Mouse (Mus musculus) duodenum, adult 2 months (tissue): ENCODE results near the gene Ttc24. TPM values are rescaled to one million over a fixed set of nuclear protein-coding genes. Genes with fewer than 3 reads are reported as not detected.

ENCODE experiments used
- polyA plus RNA-seq: library from polyadenylated mRNA; depleted of rRNA; stranded (reverse); fragments of >200 nt; gene quantifications from 2 replicates; pipeline ENCODE4 v1.2.3, GENCODE M21; 2012; ENCODE audit warnings: low replicate concordance; rRNA removed

Gene Ttc24
- polyA plus RNA-seq: not detected in 2 replicates

DNA sequence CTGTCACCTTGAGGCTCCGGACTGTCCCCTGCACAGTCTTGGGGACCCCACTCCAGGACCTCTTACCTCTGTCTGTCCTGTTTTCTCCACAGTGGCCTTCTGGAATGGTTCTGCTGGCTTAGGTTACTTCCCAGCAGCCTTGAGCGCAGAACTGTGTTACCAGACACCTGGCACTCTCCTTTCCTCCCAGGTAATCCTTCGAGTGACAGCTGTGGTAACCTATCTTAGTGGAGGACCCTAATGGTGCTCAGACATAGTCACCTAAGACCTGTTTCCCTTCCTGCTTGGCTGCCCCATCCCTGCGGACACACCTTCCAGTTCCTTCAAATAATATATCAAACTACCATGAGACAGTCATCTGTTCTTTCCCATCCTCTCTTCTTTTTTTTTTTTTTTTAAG is at the start of gene Ttc24:
TSS of gene Ttc24 (minus strand) at position 101 of the 400 bp plus-strand sequence.

DNA sequence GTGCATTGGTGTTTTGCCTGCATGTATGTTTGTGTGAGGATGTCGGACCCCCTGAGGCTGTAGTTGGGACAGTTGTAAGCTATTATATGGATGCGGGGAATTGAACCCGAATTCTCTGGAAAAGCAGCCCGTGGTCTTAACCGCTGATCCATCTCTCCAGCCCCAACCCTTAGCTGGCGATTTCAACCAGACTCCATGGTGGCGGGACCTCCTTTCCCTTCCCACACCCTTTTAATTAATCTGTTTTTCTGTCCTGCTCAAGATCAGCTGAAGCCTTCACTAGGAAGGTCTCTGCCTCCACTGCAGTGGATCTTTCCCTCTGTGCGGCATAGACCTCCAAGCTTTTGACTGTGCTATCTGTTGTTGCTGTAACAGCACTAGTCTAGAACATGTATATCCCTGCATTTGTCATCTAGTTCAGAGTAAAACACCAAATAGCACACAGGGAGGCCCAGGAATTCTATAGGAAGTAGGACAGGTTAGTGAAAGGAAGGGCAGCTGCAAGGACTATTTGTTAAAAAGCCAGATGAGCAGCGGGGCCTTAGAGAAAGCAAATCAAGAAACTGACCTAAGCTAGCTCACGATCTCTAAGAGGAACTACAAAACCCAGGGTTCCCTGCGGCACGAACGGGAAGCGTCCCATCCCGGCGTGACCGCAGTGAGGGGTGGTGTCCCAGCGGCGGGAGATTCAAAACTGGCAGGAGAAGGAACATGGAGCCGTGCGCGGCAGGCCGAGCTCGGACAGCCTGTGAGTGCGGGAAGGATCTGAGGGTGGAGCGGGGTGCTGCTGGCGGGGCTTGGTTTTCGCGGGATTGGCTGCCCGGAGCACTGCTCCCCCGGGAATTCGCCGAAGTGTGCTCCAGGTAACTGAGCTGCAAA is 3.5 kb upstream of the Ttc24 start, which contains the start of gene Iqgap3:
TSS of gene Iqgap3 (plus strand) at position 627 of the 879 bp plus-strand sequence.

DNA sequence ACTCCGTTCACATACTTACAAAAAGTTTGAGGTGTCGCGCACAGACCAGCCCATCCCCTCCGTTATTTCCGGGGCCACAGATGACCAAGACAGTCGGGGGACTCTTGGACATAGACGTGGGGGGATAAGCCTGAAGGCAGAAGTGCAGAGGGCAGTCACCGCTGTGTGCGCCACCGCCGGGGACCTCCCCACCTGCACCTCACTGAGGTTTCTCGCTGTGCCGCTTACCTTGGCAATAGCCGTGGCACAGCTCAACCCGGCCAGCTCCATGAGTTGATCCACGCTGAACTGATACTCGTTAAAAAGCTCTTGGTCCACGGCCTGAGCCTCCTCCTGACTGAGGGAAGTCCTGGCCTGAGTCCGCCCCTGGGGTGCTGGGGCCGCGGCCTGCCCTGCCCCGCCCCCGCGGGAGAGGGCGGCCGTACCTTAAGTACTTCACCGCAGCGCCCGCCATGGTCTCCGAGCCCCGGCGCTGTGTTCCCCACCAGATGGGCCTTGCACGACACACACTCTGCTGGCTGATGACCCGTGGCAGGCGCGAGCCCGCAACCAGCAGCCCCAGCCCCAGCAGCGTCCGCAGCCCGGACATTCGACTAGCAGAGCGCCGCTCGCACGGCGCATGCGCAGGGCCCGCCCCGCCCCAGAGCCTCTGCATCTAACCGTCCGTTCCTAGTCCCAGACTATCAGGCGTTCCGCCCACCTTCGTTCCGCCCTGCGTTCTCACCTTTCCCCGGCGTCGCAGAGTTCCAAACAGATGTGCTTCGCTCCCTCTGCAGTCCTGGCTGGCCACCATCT is 20.0 kb downstream of the Ttc24 start, which contains the start of gene Naxe:
TSS of gene Naxe (minus strand) at position 594 of the 795 bp plus-strand sequence.

DNA sequence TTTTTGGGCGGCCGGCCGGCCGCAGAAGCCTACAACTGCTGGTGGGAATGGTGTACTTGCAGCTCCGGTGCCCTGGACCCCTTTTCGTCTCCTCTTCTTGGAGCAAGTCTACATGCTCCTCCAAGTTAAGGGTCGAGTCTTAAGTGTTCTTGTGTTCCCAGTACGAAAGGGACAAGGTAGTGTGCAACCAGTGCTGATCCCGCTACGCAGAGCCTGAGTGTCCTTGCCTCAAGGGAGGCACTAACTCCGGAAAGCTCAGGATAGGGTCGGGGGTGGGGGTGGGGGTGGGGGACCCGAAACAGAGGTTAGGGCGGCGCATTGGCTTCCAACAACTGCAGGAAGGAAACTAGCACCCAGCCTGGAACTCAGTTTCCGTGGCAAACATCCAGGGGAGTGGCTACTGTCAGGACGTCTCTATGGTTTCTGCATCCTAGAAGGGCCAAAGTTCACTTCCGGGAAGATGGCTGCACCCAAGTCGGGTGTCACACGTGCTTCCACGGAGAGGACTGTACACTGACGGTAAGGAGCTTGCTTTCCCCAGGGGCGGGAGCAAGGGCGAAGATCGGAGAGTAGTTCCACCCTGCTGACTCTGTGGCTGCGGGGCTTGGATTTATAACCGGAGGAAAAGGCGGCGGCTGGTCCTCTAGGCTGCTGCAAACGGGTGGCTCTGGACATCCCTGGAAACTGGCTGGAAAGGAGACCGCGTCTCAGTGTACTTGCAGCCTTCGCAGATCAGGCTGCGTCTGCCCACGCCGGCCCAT is 35.3 kb downstream of the Ttc24 start, which contains the start of gene Gpatch4:
TSS of gene Gpatch4 (plus strand) at position 448 of the 761 bp plus-strand sequence.

DNA sequence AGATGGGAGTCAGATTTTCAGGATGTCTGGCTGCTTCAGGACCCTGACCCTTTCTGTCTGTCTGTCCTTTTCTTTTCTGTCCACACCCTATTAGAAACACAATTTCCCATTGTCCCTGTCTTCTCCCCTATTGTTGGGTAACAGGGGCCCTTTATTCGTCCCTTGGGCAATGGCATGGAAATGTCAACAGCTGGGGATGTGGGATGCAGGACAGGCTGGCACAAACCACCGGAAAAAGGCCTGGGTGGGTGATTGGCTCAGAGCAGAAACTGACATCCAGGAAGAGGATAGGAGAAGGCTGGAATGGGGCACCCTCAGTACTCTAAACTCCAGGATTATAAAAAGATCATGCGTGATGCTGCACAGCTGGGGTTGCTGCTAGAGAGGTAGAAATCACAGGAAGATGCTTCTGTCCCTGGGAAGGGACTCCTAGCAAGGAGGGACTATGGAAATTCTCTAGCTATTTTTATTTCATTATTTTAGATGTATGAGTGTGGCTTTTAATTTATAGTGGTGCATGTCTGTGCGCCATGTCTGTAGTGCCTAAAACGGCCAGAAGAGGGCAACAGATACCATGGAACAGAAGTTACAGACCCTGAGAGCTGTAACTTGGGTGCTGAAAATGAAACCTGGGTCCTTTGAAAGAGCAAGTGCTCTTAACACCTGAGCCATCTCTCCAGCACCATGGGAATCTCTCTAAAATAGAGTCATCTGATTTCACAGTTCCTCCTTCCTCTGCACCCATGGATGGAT is 50.5 kb downstream of the Ttc24 start, which contains the start of gene Hapln2:
TSS of gene Hapln2 (minus strand) at position 150 of the 753 bp plus-strand sequence.

Other genes with a start within 250 kb of the Ttc24 start
- 1.4 and 3.9 TPM in 2 replicates for gene Sh2d2a, start 231.5 kb downstream of the Ttc24 start, polyA plus RNA-seq
- gene Prcc, start 192.7 kb downstream of the Ttc24 start, polyA plus RNA-seq: 18.8 and 23.7 TPM in 2 replicates
- 30.8 and 34.4 TPM in 2 replicates for gene Hdgf, start 172.0 kb downstream of the Ttc24 start, polyA plus RNA-seq
- gene Mrpl24, start 158.8 kb downstream of the Ttc24 start, polyA plus RNA-seq: 15.5 and 17.3 TPM in 2 replicates
- gene Isg20l2, start 148.0 kb downstream of the Ttc24 start, polyA plus RNA-seq: 5.5 and 7.1 TPM in 2 replicates
- 21.3 and 22.0 TPM in 2 replicates for gene Rrnad1, start 147.6 kb downstream of the Ttc24 start, polyA plus RNA-seq
- not detected in 2 replicates for gene Crabp2, start 129.6 kb downstream of the Ttc24 start, polyA plus RNA-seq
- gene Nes, start 107.2 kb downstream of the Ttc24 start, polyA plus RNA-seq: 1.4 and 1.7 TPM in 2 replicates
- gene Bcan, start 78.1 kb downstream of the Ttc24 start, polyA plus RNA-seq: 0.07 and 1.2 TPM in 2 replicates
- gene Hapln2, start 50.7 kb downstream of the Ttc24 start, polyA plus RNA-seq: not detected in 2 replicates
- gene Gpatch4, start 35.2 kb downstream of the Ttc24 start, polyA plus RNA-seq: 1.3 and 2.0 TPM in 2 replicates
- gene Naxe, start 19.8 kb downstream of the Ttc24 start, polyA plus RNA-seq: 38.0 and 41.8 TPM in 2 replicates
- 9.2 and 13.0 TPM in 2 replicates for gene Iqgap3, start 3.7 kb upstream of the Ttc24 start, polyA plus RNA-seq
- 58.2 and 67.0 TPM in 2 replicates for gene Mef2d, start 64.1 kb upstream of the Ttc24 start, polyA plus RNA-seq
- gene Rhbg, start 176.4 kb upstream of the Ttc24 start, polyA plus RNA-seq: 12.4 and 47.3 TPM in 2 replicates
- not detected in 2 replicates for gene Gm38392, start 208.9 kb upstream of the Ttc24 start, polyA plus RNA-seq
- gene Tsacc, start 218.7 kb upstream of the Ttc24 start, polyA plus RNA-seq: 0.83 and 1.6 TPM in 2 replicates
- 51.1 and 53.1 TPM in 2 replicates for gene Cct3, start 218.8 kb upstream of the Ttc24 start, polyA plus RNA-seq
- 130 and 216 TPM in 2 replicates for gene Glmp, start 246.7 kb upstream of the Ttc24 start, polyA plus RNA-seq